Mouse (Mus musculus): ENCODE results near the gene Slc40a1. TPM values are rescaled to one million over a fixed set of nuclear protein-coding genes. Genes with fewer than 3 reads are reported as not detected.

The Slc40a1 gene
- polyA plus RNA-seq, 1 experiment from 2014 or later = 18.0 TPM

- no peak overlapping the region for H3K9ac ChIP-seq (ENCODE audit: low read length)
- ATAC-seq (replicated peaks; ENCODE audit: extremely low read depth, insufficient read depth, low FRiP score) = no peak
- H3K36me3 ChIP-seq (ENCODE audit: control insufficient read depth, insufficient read depth) = no peaks in the 10 kb centered on the region
- H3K4me2 ChIP-seq (ENCODE audit: low read depth, low read length) = no peak overlapping the region
- H3K27me3 ChIP-seq (ENCODE audit: control insufficient read depth, insufficient read depth, low read length) = peaks cover 2% of the 10 kb centered on the region; the same call in 1 of the 2 replicates
- 75% methylated on average over 4 of the region's 4 CpGs for WGBS
- peaks cover 6% of the 10 kb centered on the region for H3K4me1 ChIP-seq (ENCODE audit: control insufficient read depth, insufficient read depth, low read length)
- H3K27ac ChIP-seq (ENCODE audit: low read length) = no peak overlapping the region
- no peaks in the 10 kb centered on the region for H3K9me3 ChIP-seq (replicated peaks; ENCODE audit: control insufficient read depth, low read length)
- no peak overlapping the region for H3K4me3 ChIP-seq (ENCODE audit: low read length)
Observed at GRCm38 (mm10) chr1:45923306-45923705, 3.0 kb downstream of the Slc40a1 start.

- no peak overlapping the region for H3K27ac ChIP-seq (ENCODE audit: low read length)
- H3K36me3 ChIP-seq (ENCODE audit: control insufficient read depth, insufficient read depth) = no peaks in the 10 kb centered on the region
- H3K4me3 ChIP-seq (ENCODE audit: low read length) = no peak overlapping the region
- no peak for ATAC-seq (replicated peaks; ENCODE audit: extremely low read depth, insufficient read depth, low FRiP score)
- no peaks in the 10 kb centered on the region for H3K9me3 ChIP-seq (replicated peaks; ENCODE audit: control insufficient read depth, low read length)
- no peak overlapping the region for H3K4me2 ChIP-seq (ENCODE audit: low read depth, low read length)
- H3K9ac ChIP-seq (ENCODE audit: low read length) = no peak overlapping the region
- no peaks in the 10 kb centered on the region for H3K27me3 ChIP-seq (ENCODE audit: control insufficient read depth, insufficient read depth, low read length)
- peaks cover 3% of the 10 kb centered on the region for H3K4me1 ChIP-seq (ENCODE audit: control insufficient read depth, insufficient read depth, low read length)
- WGBS = 95% methylated on average over 3 of the region's 3 CpGs
Observed at GRCm38 (mm10) chr1:45920703-45921102, 5.6 kb downstream of the Slc40a1 start.

DNA sequence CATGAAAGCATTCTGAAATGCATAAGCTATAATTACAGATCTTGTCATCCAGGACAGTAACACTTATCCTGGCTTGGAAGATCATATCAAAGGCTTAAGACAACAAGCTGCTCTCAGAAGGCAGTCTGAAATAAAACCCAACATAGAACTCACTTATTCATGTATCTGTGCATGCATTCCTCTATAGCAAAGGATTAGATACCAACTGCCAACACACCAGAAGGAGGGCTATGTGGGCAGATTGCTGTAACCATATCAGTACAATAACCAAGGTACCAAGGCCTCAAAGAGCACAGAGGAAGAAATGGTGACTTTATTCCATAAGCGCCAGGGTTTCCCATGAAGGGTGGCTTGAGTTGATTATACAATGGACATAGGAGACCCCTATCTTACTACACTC lies 6.6 kb downstream of the Slc40a1 start:
- no peak overlapping the region for H3K9ac ChIP-seq (ENCODE audit: low read length)
- no peaks in the 10 kb centered on the region for H3K27me3 ChIP-seq (ENCODE audit: control insufficient read depth, insufficient read depth, low read length)
- peaks cover 3% of the 10 kb centered on the region for H3K4me1 ChIP-seq (ENCODE audit: control insufficient read depth, insufficient read depth, low read length)
- no peak overlapping the region for H3K4me2 ChIP-seq (ENCODE audit: low read depth, low read length)
- no peak overlapping the region for H3K27ac ChIP-seq (ENCODE audit: low read length)
- H3K9me3 ChIP-seq (replicated peaks; ENCODE audit: control insufficient read depth, low read length) = no peaks in the 10 kb centered on the region
- ATAC-seq (replicated peaks; ENCODE audit: extremely low read depth, insufficient read depth, low FRiP score) = no peak
- no peak overlapping the region for H3K4me3 ChIP-seq (ENCODE audit: low read length)
- H3K36me3 ChIP-seq (ENCODE audit: control insufficient read depth, insufficient read depth) = no peaks in the 10 kb centered on the region
- WGBS = 94% methylated on average over 1 of the region's 1 CpGs

DNA sequence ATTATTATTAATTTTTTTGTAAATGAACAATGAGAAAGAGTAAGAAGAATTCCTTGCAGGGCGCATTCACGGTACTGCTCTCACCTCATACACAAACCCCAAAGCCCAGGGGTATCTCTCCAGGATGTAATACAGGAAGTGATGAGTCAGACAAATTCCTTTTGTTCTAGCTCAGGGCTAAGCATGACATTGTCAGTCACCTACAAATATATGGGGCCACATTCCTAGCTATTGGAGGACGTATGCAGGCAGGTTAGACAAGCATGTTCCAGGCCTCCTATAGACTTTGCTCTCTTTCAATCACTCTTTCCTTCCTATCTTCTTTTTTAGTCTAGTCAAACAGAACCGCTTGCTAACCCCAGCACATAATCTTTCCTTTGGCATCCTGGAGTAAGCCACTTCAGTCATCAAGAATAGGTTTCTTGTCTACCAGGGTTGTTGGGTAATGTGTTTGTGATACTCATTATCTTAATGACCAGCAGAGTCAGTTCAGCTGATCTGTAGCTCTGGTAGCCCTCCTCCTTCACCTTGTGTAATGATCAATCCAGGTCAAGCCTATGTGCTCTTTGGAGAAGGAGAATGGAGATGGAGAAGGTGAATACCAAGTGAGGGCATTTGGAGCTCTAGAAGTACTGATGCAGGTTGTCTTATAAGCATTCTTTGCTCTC lies 9.1 kb downstream of the Slc40a1 start:
- peaks cover 3% of the 10 kb centered on the region for H3K4me1 ChIP-seq (ENCODE audit: control insufficient read depth, insufficient read depth, low read length)
- ATAC-seq (replicated peaks; ENCODE audit: extremely low read depth, insufficient read depth, low FRiP score) = no peak
- WGBS = 57% methylated on average over 4 of the region's 4 CpGs

DNA sequence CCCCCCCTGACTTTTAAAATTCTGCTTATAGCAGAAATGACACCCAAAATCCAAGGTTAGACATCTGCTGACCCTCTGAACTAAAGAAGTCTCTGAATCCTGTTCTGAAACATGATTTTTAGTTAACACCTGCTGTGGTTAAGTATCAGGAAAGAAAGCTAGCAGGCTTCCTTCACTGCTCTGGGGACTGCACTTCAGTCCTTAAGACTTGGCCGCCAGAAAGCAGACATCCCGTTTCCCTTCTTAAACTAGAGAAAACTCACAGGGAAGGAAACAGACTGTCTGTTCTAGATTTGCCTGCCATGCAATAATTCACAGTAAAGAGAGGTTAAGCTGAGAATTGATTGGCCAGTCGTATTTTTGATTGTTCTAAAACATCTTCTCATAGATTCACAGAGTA lies 10.1 kb downstream of the Slc40a1 start:
- Histone ChIP-seq H3K27me3 (ENCODE audit: control insufficient read depth, insufficient read depth, low read length) (no peaks in the 10 kb centered on the region), H3K4me1 (ENCODE audit: control insufficient read depth, insufficient read depth, low read length) (peaks cover 3% of the 10 kb centered on the region), H3K4me3 (ENCODE audit: low read length) (no peak overlapping the region), H3K9ac (ENCODE audit: low read length) (no peak overlapping the region), H3K9me3 (replicated peaks; ENCODE audit: control insufficient read depth, low read length) (no peaks in the 10 kb centered on the region), H3K36me3 (ENCODE audit: control insufficient read depth, insufficient read depth) (no peaks in the 10 kb centered on the region), H3K27ac (ENCODE audit: low read length) (no peak overlapping the region), H3K4me2 (ENCODE audit: low read depth, low read length) (no peak overlapping the region)
- no peak for ATAC-seq (replicated peaks; ENCODE audit: extremely low read depth, insufficient read depth, low FRiP score)
- 60% methylated on average over 3 of the region's 3 CpGs for WGBS

More for the DNA sequence above, 9.1 kb downstream of the Slc40a1 start:
- H3K4me3 ChIP-seq (ENCODE audit: low read length) = no peak overlapping the region
- no peaks in the 10 kb centered on the region for H3K27me3 ChIP-seq (ENCODE audit: control insufficient read depth, insufficient read depth, low read length)
- H3K9ac ChIP-seq (ENCODE audit: low read length) = no peak overlapping the region
- H3K36me3 ChIP-seq (ENCODE audit: control insufficient read depth, insufficient read depth) = no peaks in the 10 kb centered on the region
- no peak overlapping the region for H3K4me2 ChIP-seq (ENCODE audit: low read depth, low read length)
- H3K9me3 ChIP-seq (replicated peaks; ENCODE audit: control insufficient read depth, low read length) = no peaks in the 10 kb centered on the region
- H3K27ac ChIP-seq (ENCODE audit: low read length) = no peak overlapping the region

GRCm38 (mm10) chr1:45914236-45914635 lies 12.1 kb downstream of the Slc40a1 start:
- no peak for ATAC-seq (replicated peaks; ENCODE audit: extremely low read depth, insufficient read depth, low FRiP score)
- Histone ChIP-seq H3K9me3 (replicated peaks; ENCODE audit: control insufficient read depth, low read length) (no peaks in the 10 kb centered on the region), H3K27ac (ENCODE audit: low read length) (no peak overlapping the region), H3K9ac (ENCODE audit: low read length) (no peak overlapping the region), H3K4me2 (ENCODE audit: low read depth, low read length) (no peak overlapping the region), H3K4me3 (ENCODE audit: low read length) (no peak overlapping the region), H3K27me3 (ENCODE audit: control insufficient read depth, insufficient read depth, low read length) (no peaks in the 10 kb centered on the region), H3K36me3 (ENCODE audit: control insufficient read depth, insufficient read depth) (no peaks in the 10 kb centered on the region), H3K4me1 (ENCODE audit: control insufficient read depth, insufficient read depth, low read length) (peaks cover 3% of the 10 kb centered on the region)
- 92% methylated on average over 4 of the region's 4 CpGs for WGBS

- 15% methylated on average over 5 of the region's 5 CpGs for WGBS
Observed at GRCm38 (mm10) chr1:45905107-45905821, 21.1 kb downstream of the Slc40a1 start.

GRCm38 (mm10) chr1:45904161-45904560 lies 22.2 kb downstream of the Slc40a1 start:
- Histone ChIP-seq H3K36me3 (ENCODE audit: control insufficient read depth, insufficient read depth) (no peaks in the 10 kb centered on the region), H3K9me3 (replicated peaks; ENCODE audit: control insufficient read depth, low read length) (no peaks in the 10 kb centered on the region), H3K9ac (ENCODE audit: low read length) (no peak overlapping the region), H3K4me2 (ENCODE audit: low read depth, low read length) (no peak overlapping the region), H3K4me3 (ENCODE audit: low read length) (no peak overlapping the region), H3K27ac (ENCODE audit: low read length) (no peak overlapping the region), H3K27me3 (ENCODE audit: control insufficient read depth, insufficient read depth, low read length) (no peaks in the 10 kb centered on the region), H3K4me1 (ENCODE audit: control insufficient read depth, insufficient read depth, low read length) (peaks cover 7% of the 10 kb centered on the region; the same call in 1 of the 2 replicates)
- ATAC-seq (replicated peaks; ENCODE audit: extremely low read depth, insufficient read depth, low FRiP score) = no peak
- 86% methylated on average over 3 of the region's 3 CpGs for WGBS

More at GRCm38 (mm10) chr1:45905107-45905821, 21.1 kb downstream of the Slc40a1 start:
- Histone ChIP-seq H3K36me3 (ENCODE audit: control insufficient read depth, insufficient read depth) (no peaks in the 10 kb centered on the region), H3K27ac (ENCODE audit: low read length) (peak overlapping the region; percentile 75), H3K27me3 (ENCODE audit: control insufficient read depth, insufficient read depth, low read length) (no peaks in the 10 kb centered on the region), H3K4me1 (ENCODE audit: control insufficient read depth, insufficient read depth, low read length) (peaks cover 7% of the 10 kb centered on the region; the same call in 1 of the 2 replicates), H3K9me3 (replicated peaks; ENCODE audit: control insufficient read depth, low read length) (no peaks in the 10 kb centered on the region), H3K4me3 (ENCODE audit: low read length) (no peak overlapping the region; the same call in 1 of the 2 replicates), H3K9ac (ENCODE audit: low read length) (no peak overlapping the region), H3K4me2 (ENCODE audit: low read depth, low read length) (peak overlapping the region; percentile 42)
- ATAC-seq (replicated peaks; ENCODE audit: extremely low read depth, insufficient read depth, low FRiP score) = peak; percentile 91

- ATAC-seq (replicated peaks; ENCODE audit: extremely low read depth, insufficient read depth, low FRiP score) = no peak
- Histone ChIP-seq H3K36me3 (ENCODE audit: control insufficient read depth, insufficient read depth) (no peaks in the 10 kb centered on the region), H3K27ac (ENCODE audit: low read length) (no peak overlapping the region), H3K9ac (ENCODE audit: low read length) (no peak overlapping the region), H3K9me3 (replicated peaks; ENCODE audit: control insufficient read depth, low read length) (no peaks in the 10 kb centered on the region), H3K4me3 (ENCODE audit: low read length) (no peak overlapping the region), H3K4me1 (ENCODE audit: control insufficient read depth, insufficient read depth, low read length) (no peaks in the 10 kb centered on the region), H3K27me3 (ENCODE audit: control insufficient read depth, insufficient read depth, low read length) (no peaks in the 10 kb centered on the region), H3K4me2 (ENCODE audit: low read depth, low read length) (no peak overlapping the region)
- 38% methylated on average over 1 of the region's 1 CpGs for WGBS
Observed at GRCm38 (mm10) chr1:45898044-45898443, 28.3 kb downstream of the Slc40a1 start.
